Mouse (Mus musculus): ENCODE measurements at regions not wholly inside any gene's neighbourhood (a gene's known extent, or its start where the extent isn't known, plus 50 kb on each side); places are given as distances from the start of the nearest gene placed in this dataset.
"Not testable (repeated sequence)": the region's sequence is repeated elsewhere in the genome, so short reads cannot be mapped to it uniquely, and the experiment has no call there.

GRCm38 (mm10) chr5:7543857-7544256 is 199.3 kb upstream of the Zfp804b start:
- WGBS, result 48% methylated on average over 3 of the region's 3 CpGs
- ATAC-seq (ENCODE audit: insufficient number of reproducible peaks, insufficient read depth, low FRiP score, low TSS enrichment, low read depth), result no peak
- H3K4me2 ChIP-seq, result no peak overlapping the region

GRCm38 (mm10) chr5:7580413-7580812 is 235.9 kb upstream of the Zfp804b start:
- no peak overlapping the region for H3K4me2 ChIP-seq
- H3K27me3 ChIP-seq, result no peaks in the 10 kb centered on the region
- no peak overlapping the region for H3K9ac ChIP-seq (replicated peaks)
- no peaks in the 10 kb centered on the region for H3K36me3 ChIP-seq
- H3K4me3 ChIP-seq (replicated peaks), result no peak overlapping the region
- 70% methylated on average over 2 of the region's 2 CpGs for WGBS
- H3K9me3 ChIP-seq, result no peaks in the 10 kb centered on the region
- H3K4me1 ChIP-seq (replicated peaks), result no peaks in the 10 kb centered on the region
- no peak for ATAC-seq (ENCODE audit: insufficient number of reproducible peaks, insufficient read depth, low FRiP score, low TSS enrichment, low read depth)
- no peak overlapping the region for H3K27ac ChIP-seq

More at GRCm38 (mm10) chr5:7543857-7544256, 199.3 kb upstream of the Zfp804b start:
- Histone ChIP-seq H3K27me3 (no peaks in the 10 kb centered on the region), H3K4me1 (replicated peaks) (peaks cover 6% of the 10 kb centered on the region), H3K36me3 (no peaks in the 10 kb centered on the region), H3K9me3 (no peaks in the 10 kb centered on the region), H3K4me3 (replicated peaks) (no peak overlapping the region), H3K9ac (replicated peaks) (no peak overlapping the region), H3K27ac (no peak overlapping the region)

GRCm38 (mm10) chr5:7586547-7586946 is 242.0 kb upstream of the Zfp804b start:
- no peaks in the 10 kb centered on the region for H3K9me3 ChIP-seq
- H3K36me3 ChIP-seq, result no peaks in the 10 kb centered on the region
- H3K27me3 ChIP-seq, result no peaks in the 10 kb centered on the region
- H3K9ac ChIP-seq (replicated peaks), result no peak overlapping the region
- no peaks in the 10 kb centered on the region for H3K4me1 ChIP-seq (replicated peaks)
- no peak overlapping the region for H3K4me2 ChIP-seq
- no peak for ATAC-seq (ENCODE audit: insufficient number of reproducible peaks, insufficient read depth, low FRiP score, low TSS enrichment, low read depth)
- no peak overlapping the region for H3K4me3 ChIP-seq (replicated peaks)
- H3K27ac ChIP-seq, result no peak overlapping the region

GRCm38 (mm10) chr5:7600418-7600817 is 255.9 kb upstream of the Zfp804b start:
- ATAC-seq (ENCODE audit: insufficient number of reproducible peaks, insufficient read depth, low FRiP score, low TSS enrichment, low read depth), result no peak
- H3K36me3 ChIP-seq, result no peaks in the 10 kb centered on the region
- no peaks in the 10 kb centered on the region for H3K9me3 ChIP-seq
- H3K9ac ChIP-seq (replicated peaks), result no peak overlapping the region
- 83% methylated on average over 1 of the region's 1 CpGs for WGBS
- no peak overlapping the region for H3K27ac ChIP-seq
- H3K4me2 ChIP-seq, result no peak overlapping the region
- no peaks in the 10 kb centered on the region for H3K4me1 ChIP-seq (replicated peaks)
- no peak overlapping the region for H3K4me3 ChIP-seq (replicated peaks)
- H3K27me3 ChIP-seq, result no peaks in the 10 kb centered on the region

- H3K36me3 ChIP-seq, result no peaks in the 10 kb centered on the region
- no peaks in the 10 kb centered on the region for H3K4me1 ChIP-seq (replicated peaks)
- no peaks in the 10 kb centered on the region for H3K9me3 ChIP-seq
- no peak overlapping the region for H3K9ac ChIP-seq (replicated peaks)
- H3K27me3 ChIP-seq, result no peaks in the 10 kb centered on the region
- no peak overlapping the region for H3K4me2 ChIP-seq
- no peak overlapping the region for H3K4me3 ChIP-seq (replicated peaks)
- no peak for ATAC-seq (ENCODE audit: insufficient number of reproducible peaks, insufficient read depth, low FRiP score, low TSS enrichment, low read depth)
- no peak overlapping the region for H3K27ac ChIP-seq
These were observed 263.0 kb upstream of the Zfp804b start for GRCm38 (mm10) chr5:7607517-7607916.

GRCm38 (mm10) chr5:7607924-7608323 is 263.4 kb upstream of the Zfp804b start:
- H3K4me2 ChIP-seq, result no peak overlapping the region
- no peaks in the 10 kb centered on the region for H3K27me3 ChIP-seq
- ATAC-seq (ENCODE audit: insufficient number of reproducible peaks, insufficient read depth, low FRiP score, low TSS enrichment, low read depth), result no peak
- H3K4me1 ChIP-seq (replicated peaks), result no peaks in the 10 kb centered on the region
- H3K9me3 ChIP-seq, result no peaks in the 10 kb centered on the region
- WGBS, result 86% methylated on average over 2 of the region's 2 CpGs
- H3K9ac ChIP-seq (replicated peaks), result no peak overlapping the region
- no peaks in the 10 kb centered on the region for H3K36me3 ChIP-seq
- no peak overlapping the region for H3K27ac ChIP-seq
- no peak overlapping the region for H3K4me3 ChIP-seq (replicated peaks)

GRCm38 (mm10) chr5:7655280-7655679 is 305.0 kb upstream of the Steap4 start:
- H3K9me3 ChIP-seq, result no peaks in the 10 kb centered on the region

GRCm38 (mm10) chr5:7701776-7702175 is 258.5 kb upstream of the Steap4 start:
- no peaks in the 10 kb centered on the region for H3K27me3 ChIP-seq
- no peak overlapping the region for H3K9ac ChIP-seq (replicated peaks)
- H3K4me3 ChIP-seq (replicated peaks), result no peak overlapping the region
- H3K36me3 ChIP-seq, result no peaks in the 10 kb centered on the region
- no peak overlapping the region for H3K27ac ChIP-seq
- 82% methylated on average over 1 of the region's 1 CpGs for WGBS
- no peak overlapping the region for H3K4me2 ChIP-seq
- H3K9me3 ChIP-seq, result no peaks in the 10 kb centered on the region
- no peaks in the 10 kb centered on the region for H3K4me1 ChIP-seq (replicated peaks)
- no peak for ATAC-seq (ENCODE audit: insufficient number of reproducible peaks, insufficient read depth, low FRiP score, low TSS enrichment, low read depth)

More at GRCm38 (mm10) chr5:7655280-7655679, 305.0 kb upstream of the Steap4 start:
- no peaks in the 10 kb centered on the region for H3K36me3 ChIP-seq
- H3K27me3 ChIP-seq, result no peaks in the 10 kb centered on the region
- no peak overlapping the region for H3K9ac ChIP-seq (replicated peaks)
- H3K27ac ChIP-seq, result no peak overlapping the region
- no peak overlapping the region for H3K4me3 ChIP-seq (replicated peaks)
- WGBS, result 79% methylated on average over 2 of the region's 2 CpGs
- H3K4me1 ChIP-seq (replicated peaks), result no peaks in the 10 kb centered on the region
- ATAC-seq (ENCODE audit: insufficient number of reproducible peaks, insufficient read depth, low FRiP score, low TSS enrichment, low read depth), result no peak
- H3K4me2 ChIP-seq, result no peak overlapping the region

- H3K27me3 ChIP-seq, result no peaks in the 10 kb centered on the region
- no peaks in the 10 kb centered on the region for H3K9me3 ChIP-seq
- H3K4me3 ChIP-seq (replicated peaks), result no peak overlapping the region
- no peaks in the 10 kb centered on the region for H3K4me1 ChIP-seq (replicated peaks)
- no peak overlapping the region for H3K27ac ChIP-seq
- H3K9ac ChIP-seq (replicated peaks), result no peak overlapping the region
- no peaks in the 10 kb centered on the region for H3K36me3 ChIP-seq
- H3K4me2 ChIP-seq, result no peak overlapping the region
- no peak for ATAC-seq (ENCODE audit: insufficient number of reproducible peaks, insufficient read depth, low FRiP score, low TSS enrichment, low read depth)
These were observed 240.7 kb upstream of the Steap4 start for GRCm38 (mm10) chr5:7719557-7719956.

- ATAC-seq (ENCODE audit: insufficient number of reproducible peaks, insufficient read depth, low FRiP score, low TSS enrichment, low read depth), result no peak
- Histone ChIP-seq H3K36me3 (no peaks in the 10 kb centered on the region), H3K9me3 (no peaks in the 10 kb centered on the region), H3K27me3 (no peaks in the 10 kb centered on the region), H3K9ac (replicated peaks) (no peak overlapping the region), H3K4me1 (replicated peaks) (no peaks in the 10 kb centered on the region), H3K4me2 (no peak overlapping the region), H3K4me3 (replicated peaks) (no peak overlapping the region), H3K27ac (no peak overlapping the region)
- 78% methylated on average over 3 of the region's 3 CpGs for WGBS
These were observed 240.2 kb upstream of the Steap4 start for GRCm38 (mm10) chr5:7720061-7720460.

- H3K9ac ChIP-seq (replicated peaks), result no peak overlapping the region
- H3K27me3 ChIP-seq, result no peaks in the 10 kb centered on the region
- H3K9me3 ChIP-seq, result no peaks in the 10 kb centered on the region
- no peak overlapping the region for H3K4me2 ChIP-seq
- WGBS, result 85% methylated on average over 2 of the region's 2 CpGs
- H3K36me3 ChIP-seq, result no peaks in the 10 kb centered on the region
- H3K27ac ChIP-seq, result no peak overlapping the region
- H3K4me3 ChIP-seq (replicated peaks), result no peak overlapping the region
- ATAC-seq (ENCODE audit: insufficient number of reproducible peaks, insufficient read depth, low FRiP score, low TSS enrichment, low read depth), result no peak
- H3K4me1 ChIP-seq (replicated peaks), result no peaks in the 10 kb centered on the region
These were observed 239.6 kb upstream of the Steap4 start for GRCm38 (mm10) chr5:7720688-7721087.

GRCm38 (mm10) chr5:7732566-7732965 is 227.7 kb upstream of the Steap4 start:
- not testable (repeated sequence) for H3K4me1 ChIP-seq (replicated peaks); H3K4me3 ChIP-seq (replicated peaks); H3K27me3 ChIP-seq; H3K9me3 ChIP-seq; H3K27ac ChIP-seq; H3K4me2 ChIP-seq; H3K36me3 ChIP-seq; H3K9ac ChIP-seq (replicated peaks); ATAC-seq (ENCODE audit: insufficient number of reproducible peaks, insufficient read depth, low FRiP score, low TSS enrichment, low read depth)
- 84% methylated on average over 2 of the region's 2 CpGs for WGBS
